Mouse (Mus musculus): ENCODE results near the gene Gm6525. TPM values are rescaled to one million over a fixed set of nuclear protein-coding genes. Genes with fewer than 3 reads are reported as not detected.

Gm6525 gene
- total RNA-seq (2021) = not detected

DNA sequence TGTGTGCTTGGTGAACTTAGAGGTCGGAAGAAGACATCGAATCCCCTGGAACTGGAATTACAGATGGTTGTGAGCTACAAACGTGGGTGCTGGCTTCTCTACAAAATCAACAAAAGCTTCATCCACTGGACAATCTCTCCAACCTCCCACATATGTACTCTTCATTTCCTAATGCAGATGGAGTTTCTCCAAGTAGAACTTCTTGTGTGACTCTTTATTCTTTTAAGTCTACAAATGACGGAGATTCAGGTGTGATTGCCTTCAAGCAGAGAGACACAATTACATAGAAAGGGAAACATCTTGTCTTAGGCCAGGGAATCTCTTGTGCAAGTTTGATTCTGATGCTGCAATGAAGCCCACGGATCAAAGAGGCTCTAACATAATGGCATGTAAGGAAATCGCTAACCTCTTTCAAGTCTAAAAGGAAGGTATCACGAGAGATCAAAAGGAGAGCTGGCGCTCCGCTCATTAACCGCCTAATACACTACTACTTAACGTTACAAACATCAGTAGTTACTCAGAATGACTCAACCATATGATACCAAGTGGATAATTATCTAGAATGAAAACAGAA, at the start of gene Gm6525:
Gene Gm6525 (plus strand): TSS at position 524 of the 574 bp plus-strand sequence.
- no peak for DNase-seq
- intact Hi-C loops (cut with DNase I) = loop anchor here (2.0 to 10.0 kb wide), 2 partner anchors 129 to 311 kb away; partner anchors contain the start of gene Fhdc1

DNA sequence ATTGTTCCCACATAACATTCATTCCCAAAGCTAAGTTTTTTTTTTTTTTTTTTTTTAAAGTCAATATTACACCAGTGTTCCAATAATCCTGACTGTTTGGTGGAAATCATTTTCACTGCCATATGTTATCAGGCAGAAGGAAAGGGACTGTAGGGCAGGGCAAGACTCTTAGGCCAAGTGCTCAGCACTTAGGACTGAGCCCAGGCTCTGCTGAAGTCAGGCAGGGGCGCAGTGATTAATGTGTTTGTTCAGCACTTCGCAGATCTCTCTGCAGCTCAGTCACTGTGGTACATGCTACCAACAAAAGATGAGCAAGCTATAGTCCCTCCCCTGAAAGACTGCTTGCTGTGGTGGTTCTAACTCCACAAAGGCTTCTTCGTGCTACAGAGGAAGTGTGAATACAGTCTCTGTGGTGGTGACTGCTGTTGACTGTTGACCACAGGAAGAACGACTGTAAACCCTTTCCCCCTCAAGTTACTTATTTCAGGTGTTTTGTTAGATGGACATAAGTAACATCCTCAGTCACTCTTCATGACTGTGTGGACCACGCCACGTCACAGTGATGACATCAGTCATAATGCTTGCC, 48.1 kb upstream of the Gm6525 start:
- DNase-seq = no peak
- intact Hi-C loops (cut with DNase I) = loop anchor here (10.0 kb wide), 2 partner anchors 211 to 281 kb away; partner anchors contain the start of gene Tlr2

DNA sequence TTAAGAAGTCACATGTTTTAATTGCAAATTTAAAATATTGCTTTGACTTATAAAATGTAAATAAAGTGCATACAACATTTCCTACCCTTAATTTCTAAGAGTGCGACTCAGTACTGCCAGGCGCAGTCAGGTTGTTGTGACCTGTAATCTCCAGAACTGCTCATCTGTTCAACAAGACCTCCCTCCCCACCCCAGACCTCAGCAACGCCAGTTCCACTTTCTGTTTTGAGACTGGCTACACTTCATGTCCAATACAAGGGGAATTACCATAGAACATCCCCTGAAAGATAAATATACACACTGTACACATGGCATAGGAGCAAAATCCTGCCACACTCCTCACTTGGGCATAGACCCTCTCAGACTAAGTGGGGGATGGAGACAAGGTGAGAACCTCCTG, 47.2 kb upstream of the Gm6525 start:
- no peak for DNase-seq
- intact Hi-C loops (cut with DNase I) = loop anchor here (10.0 kb wide), 2 partner anchors 212 to 282 kb away; partner anchors contain the start of gene Tlr2

DNA sequence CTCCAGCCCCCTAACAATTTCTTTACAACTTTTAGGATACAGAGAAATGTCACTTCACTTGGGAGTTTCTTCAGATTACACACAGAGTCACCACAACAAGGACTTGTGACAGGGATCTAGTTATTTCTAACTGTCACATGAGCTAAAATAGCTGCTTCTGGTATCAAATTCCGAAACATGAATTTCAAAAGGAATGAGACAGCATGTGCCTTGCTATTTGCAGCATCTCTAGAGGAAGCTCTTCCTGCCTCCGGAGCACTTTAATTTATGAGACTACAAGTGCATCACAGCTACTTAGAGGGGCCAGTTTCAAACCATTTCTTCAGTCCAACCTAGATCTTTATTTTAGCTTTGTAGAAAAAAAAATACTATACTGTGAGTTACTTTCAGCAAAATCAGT, 46.5 kb upstream of the Gm6525 start:
- DNase-seq = no peak
- intact Hi-C loops (cut with DNase I) = loop anchor here (10.0 kb wide), 2 partner anchors 213 to 283 kb away; partner anchors contain the start of gene Tlr2

DNA sequence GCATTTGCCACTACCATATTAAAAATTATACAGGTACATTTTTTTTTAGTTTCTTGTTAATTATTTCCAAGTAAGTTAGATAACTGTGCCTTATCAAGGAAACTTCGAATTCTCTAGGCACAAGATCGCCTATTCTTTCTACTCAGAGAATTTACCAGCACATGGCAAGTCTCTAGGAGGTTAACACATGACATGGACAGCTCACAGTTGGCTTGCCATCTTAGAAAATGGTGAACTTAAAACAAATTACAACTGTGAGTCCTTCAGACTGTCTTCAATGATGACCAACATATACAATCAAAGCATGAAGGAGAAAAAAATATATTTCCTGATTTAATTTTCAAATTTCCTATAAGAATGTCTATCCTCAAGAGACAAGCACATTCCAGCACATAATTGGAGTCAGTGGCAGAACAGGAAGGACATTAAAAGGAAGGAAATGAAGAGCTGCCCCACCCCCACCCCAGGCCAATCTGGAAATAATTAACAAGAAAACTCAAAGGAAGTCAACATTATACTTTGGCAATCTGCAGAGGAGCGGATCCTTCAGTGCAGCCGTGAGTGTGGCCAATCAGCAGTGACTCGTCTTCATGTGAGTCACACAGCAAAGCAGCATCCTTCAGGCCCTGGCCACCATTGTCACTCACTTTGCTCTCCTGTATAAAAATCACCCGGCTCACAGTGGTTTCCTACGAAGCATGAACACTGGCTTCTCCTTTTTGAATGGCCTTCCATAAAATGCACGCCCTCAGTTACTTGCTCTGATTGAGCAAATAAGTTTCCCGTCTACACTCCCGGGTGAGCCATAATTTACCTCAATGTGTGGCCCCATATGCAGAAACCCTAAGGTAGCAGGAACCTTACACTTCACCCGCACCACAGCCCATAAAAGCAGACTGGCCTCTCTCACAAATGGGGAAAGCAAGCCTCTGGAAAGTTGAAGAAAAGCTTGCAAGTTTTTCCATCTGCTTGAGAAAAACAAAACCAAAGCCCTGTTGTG, 44.7 kb upstream of the Gm6525 start:
- no peak for DNase-seq
- intact Hi-C loops (cut with DNase I) = loop anchor here (10.0 kb wide), 2 partner anchors 214 to 284 kb away; partner anchors contain the start of gene Tlr2

DNA sequence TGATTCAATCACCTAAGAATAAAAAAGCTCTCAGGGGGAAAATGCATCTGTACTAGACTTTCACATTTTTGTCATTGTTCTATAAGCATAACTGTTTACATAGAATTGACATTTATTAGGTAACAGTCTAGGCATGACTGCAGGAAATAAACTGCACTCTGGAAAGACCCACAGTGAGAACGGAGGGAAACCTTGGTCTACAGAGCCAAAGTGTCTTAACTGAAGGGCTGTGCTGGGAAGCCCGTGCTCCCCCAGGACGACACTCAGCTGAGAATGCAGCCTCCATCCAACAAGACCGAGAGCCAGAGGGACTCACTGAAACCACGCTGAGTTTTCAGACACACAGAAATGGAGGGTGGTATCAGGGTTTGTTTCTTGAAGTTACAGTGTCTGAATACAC, 43.1 kb upstream of the Gm6525 start:
- no peak for DNase-seq
- intact Hi-C loops (cut with DNase I) = no loop called here

DNA sequence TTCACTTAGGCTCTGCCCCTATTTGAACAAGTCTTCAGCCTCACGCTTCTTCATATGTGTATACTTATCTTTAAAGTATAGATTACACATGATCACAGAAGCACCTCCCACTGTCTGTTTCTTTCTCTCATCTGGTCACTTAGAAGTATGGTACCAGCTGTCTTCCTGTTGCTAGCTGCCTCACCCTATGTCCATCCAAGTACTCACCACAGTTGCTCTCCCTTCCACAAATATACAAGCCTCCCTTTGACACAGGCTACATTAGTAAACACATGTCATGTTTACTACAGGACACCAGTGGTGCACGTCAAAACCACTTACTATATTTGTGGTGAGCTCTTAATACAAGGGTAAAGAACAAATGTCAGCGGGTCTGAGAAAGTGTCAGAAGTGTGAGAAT, 42.5 kb upstream of the Gm6525 start:
- no peak for DNase-seq
- intact Hi-C loops (cut with DNase I) = no loop called here

DNA sequence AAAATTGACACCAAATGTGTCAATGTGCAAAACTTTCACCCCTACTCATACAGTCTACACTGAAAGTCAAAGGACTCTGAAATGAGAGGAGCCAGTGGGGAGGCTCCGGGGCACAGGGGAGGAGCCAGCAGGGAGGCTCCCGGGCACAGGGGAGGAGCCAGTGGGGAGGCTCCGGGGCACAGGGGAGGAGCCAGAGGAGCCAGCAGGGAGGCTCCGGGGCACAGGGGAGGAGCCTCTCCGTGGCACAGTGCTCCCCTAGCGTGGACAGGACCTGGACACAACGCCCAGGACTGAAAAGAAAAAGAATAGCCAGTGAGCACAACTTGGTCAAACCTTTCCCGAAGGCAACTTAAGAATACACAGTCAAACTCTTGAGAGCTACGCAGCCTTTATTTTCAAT, 38.5 kb upstream of the Gm6525 start:
- intact Hi-C loops (cut with DNase I) = no loop called here
- DNase-seq = no peak

DNA sequence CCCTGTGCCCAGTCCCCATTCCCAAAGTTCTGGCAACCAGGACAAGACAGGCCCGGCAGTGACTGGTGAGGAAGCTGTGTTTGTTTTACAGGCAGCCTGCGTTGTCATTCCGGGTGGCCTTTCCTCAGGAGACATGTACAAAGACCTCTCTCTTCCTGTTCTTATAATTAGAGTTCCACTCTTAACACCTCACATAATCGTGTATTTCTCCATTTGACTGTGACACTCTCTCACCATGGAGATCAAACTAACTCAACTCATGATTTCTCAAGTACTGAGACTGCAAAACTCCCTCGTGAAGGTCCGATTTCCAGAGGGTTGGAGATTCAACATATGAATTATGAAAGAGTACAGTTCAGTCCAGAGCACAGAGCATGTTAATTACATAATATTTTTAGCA, 38.0 kb upstream of the Gm6525 start:
- intact Hi-C loops (cut with DNase I) = no loop called here
- no peak for DNase-seq

DNA sequence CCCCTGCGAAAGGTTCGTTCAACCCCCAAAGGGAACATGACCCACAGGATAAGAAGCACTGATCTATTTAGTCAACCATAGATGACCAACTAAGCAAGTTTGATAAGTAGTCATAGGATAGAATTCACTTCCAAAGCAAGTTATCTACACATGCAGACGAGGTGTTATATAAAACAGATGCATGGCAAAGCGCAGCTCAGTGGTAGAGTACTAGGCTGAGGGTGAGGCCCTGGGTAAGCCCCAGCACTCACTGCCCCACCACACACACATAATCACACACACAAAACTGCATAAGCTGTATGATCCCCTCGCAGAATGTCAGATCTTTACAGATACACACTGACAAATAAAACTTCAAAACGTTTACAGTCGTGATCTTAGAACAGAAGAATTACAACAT, 37.4 kb upstream of the Gm6525 start:
- DNase-seq = no peak
- intact Hi-C loops (cut with DNase I) = no loop called here

DNA sequence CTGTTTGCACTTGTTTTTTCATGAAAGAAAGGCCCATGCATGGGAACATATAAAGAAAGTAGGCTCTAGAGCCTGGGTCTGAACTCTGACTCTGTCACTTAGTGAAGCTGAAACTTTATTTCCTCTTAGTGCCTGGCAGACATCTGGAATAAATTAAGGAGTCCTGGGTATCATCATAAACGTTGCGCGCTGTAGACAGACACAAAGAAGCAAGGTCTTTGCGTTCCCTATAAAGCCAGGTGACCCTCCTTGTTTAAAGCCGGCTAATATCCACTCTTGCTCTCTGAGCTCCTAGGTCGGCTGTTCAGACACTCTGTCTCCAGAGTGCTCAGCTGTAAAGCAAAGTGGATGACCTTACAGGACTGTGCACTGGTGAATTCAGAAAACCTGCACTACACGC, 33.0 kb upstream of the Gm6525 start:
- intact Hi-C loops (cut with DNase I) = no loop called here
- no peak for DNase-seq

DNA sequence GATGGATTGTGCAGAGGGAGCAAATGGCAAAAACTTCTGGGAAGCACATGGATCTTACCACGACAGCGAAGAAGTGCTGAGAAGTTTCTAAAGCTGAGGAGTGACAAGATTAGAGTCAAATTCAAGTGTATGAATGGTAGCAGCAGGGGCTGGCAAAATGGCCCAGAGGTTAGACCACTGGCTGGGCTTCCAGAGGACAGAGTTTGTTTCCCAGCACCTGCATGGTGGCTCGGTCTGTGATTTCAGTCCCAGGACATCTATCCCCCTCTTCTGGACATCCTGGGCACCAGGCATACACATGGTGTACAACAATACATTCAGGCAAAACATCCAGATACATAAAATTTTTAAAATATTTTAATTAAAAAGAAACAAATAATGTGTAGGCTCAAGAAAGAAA, 24.1 kb upstream of the Gm6525 start:
- intact Hi-C loops (cut with DNase I) = loop anchor here (10.0 kb wide), 1 partner anchor 205 kb away; no protein-coding TSS in a partner anchor
- no peak for DNase-seq

DNA sequence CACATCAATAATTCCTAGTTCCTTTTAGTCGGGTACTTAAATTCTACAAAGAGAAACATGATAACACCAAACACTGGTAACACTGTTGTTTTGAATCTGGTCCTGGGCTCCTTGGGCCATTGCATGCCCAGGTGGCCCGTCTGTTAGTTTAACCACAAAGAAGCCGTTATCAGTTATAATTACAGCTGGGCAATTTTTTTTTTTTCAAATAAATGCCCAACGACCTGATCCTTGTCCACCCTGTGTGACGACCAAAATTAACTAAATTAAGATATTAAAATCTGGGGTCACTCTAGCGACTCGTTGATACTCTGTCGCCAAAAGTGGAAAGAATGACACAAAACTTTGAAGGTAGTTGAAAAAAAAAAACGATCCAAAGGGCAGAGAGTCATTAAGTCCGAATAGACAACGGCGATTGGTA, 19.2 kb upstream of the Gm6525 start:
- no peak for DNase-seq
- intact Hi-C loops (cut with DNase I) = loop anchor here (5.0 to 10.0 kb wide), 3 partner anchors 62 to 210 kb away; no protein-coding TSS in a partner anchor

DNA sequence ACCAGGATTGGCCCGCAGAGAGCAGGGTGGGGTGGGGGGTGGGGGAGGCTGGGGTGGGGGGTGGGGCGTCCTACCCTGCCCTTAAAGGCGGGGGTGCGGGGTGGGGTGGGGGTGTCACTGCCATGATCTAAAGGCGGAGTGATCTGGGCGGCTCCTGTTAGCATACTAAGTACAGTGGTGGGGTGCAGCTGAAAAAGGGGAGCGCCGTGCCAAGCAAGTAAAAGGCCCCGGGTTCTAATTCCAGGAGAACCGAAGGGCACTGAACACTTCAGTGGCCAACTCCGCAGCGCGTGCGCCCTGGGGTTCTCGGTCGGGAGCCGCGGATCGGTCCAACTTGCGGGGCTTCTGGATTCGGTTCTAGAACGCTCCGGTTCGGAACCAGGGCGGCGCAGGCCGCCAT, 18.8 kb upstream of the Gm6525 start:
- DNase-seq = no peak
- intact Hi-C loops (cut with DNase I) = loop anchor here (5.0 to 10.0 kb wide), 3 partner anchors 63 to 210 kb away; no protein-coding TSS in a partner anchor

DNA sequence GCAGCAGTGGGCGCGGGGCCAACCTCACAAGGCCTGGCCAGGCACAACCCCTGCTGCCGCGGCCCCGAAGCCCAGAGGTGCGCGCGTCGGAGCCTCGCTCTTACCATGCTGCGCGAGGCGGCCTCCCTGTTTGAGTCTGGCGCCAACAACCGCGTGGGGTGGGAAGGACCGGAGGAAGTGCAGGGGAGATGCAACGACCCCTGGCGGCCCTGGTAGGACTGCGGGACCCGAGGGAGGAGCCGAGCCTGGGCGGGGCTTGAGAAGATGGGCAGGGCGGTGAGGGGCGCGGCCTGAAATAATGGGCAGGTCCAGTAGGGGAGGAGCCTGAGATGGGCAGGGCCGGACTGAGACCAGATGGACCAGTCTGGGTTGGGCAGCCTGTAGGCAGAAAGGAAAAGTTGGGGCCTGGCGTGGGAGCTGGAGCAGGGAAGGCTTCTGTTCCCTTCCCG, 18.3 kb upstream of the Gm6525 start, which contains the start of gene Mnd1:
Gene Mnd1 (minus strand): TSS at position 229 of the 449 bp plus-strand sequence.
- intact Hi-C loops (cut with DNase I) = loop anchor here (5.0 to 10.0 kb wide), 3 partner anchors 63 to 211 kb away; no protein-coding TSS in a partner anchor
- peak; percentile 98 to 99 for DNase-seq

DNA sequence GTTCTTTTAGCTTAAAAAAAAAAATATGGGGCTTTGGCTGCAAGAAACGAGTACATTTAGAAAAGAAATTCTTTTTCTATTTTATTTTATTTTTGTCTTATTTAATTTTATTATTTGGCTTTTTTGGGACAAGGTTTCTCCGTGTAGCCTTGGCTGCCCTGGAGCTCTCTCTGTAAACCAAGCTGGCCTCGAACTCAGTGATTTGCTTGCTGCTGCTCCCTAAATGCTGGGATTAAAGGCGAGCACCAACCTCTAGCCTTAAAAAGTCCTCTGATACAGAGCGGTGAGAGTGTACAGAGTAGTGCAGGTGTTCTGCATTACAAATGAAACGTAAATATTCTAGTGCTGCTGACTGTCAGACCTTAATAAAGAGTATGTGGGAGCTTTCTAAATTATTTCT, 17.8 kb upstream of the Gm6525 start:
- intact Hi-C loops (cut with DNase I) = loop anchor here (5.0 to 10.0 kb wide), 3 partner anchors 64 to 211 kb away; no protein-coding TSS in a partner anchor
- DNase-seq = no peak

DNA sequence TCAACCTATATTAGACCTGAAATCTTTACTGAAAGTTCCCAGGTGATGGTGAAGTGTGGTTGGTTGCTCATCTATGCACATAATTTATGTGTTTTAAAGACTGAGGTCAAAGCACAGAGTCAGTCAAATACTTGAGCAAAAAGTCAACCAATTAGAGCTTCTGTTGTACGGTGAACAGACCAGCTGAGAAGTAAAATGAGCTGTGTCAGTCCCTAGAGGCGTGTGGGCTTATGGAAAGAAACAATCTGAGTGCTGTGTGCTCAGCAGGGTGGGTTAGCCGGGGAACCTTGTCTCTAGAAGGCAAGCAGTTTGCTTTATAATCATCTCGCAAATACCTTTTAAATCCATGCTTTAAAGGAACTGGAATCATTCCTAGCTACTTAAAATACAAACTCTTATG, 16.9 kb upstream of the Gm6525 start:
- no peak for DNase-seq
- intact Hi-C loops (cut with DNase I) = loop anchor here (5.0 to 10.0 kb wide), 3 partner anchors 65 to 212 kb away; no protein-coding TSS in a partner anchor

DNA sequence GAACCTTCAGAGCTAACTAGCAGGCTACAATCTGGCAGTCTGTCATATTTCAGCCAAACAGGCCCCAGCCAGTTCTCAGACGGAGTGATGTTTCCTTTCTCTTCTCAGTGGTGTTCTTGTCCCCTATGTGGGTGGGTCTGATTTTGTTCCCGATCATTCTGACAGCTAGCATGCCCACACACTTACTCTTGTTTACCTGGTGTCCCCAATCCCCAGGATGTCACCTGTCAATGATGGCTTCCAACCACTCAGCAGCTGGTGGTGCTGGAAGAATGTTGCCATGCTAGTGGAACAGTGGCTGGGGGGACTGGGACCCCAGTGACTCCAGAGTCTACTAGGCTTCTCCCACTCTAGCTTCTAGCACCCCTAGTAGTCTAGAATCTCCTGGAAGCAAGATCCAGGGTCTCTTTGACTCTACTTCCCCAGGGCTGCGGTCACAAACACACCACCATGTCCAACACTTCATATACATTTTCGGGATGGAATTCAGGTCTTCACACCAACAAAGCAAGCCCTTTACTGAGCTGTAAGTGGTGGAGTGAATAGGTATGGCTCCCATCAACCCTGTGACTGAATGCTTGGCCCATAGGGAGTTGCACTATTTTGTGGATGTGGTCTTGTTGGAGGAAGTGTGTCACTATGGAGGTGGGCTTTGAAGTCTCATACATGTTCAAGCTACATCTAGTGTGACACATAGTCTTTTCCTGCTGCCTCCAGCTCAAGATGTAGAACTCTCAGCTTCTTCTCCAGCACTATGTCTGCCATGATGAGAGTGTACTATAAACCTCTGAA, 16.1 kb upstream of the Gm6525 start:
- DNase-seq = no peak
- intact Hi-C loops (cut with DNase I) = loop anchor here (5.0 to 10.0 kb wide), 3 partner anchors 65 to 213 kb away; no protein-coding TSS in a partner anchor

DNA sequence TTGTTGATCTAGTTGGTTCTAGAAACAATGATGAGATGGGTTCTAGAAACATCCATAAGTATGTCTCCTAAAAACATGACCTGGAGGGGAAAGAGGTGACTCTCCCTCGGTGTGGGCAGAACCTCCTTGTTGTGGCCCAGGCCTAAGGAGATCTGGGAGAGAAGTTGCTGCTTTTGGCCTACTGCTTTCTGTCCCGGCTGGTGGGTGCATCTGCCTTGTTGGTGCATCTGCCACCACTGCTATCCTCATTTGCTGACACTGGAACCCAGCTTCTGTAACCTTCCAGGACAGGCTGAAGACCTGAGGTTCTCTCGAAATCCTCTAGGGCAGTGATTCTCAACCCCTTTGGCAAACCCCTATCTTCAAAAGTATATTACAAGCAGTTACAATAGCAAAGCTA, 8.5 kb upstream of the Gm6525 start:
- DNase-seq = no peak
- intact Hi-C loops (cut with DNase I) = no loop called here

DNA sequence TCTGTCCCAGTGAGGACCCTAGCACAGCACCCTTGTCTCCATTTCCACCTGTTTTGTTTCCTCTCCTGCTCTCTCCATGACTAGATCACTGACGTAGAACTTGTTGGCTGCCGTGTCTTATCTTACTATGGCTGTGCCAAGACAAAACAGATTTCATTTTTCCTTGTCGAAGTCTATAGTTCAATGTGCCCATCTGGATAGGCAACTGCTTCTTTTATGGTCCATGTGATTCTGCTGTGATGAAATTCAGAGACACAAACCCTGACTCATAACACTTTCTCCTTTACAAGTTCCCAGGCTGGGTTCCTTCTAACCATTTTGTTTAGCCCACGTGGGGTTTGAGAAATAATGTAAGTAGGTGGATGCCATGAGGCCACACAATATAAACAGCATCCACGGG, 7.8 kb upstream of the Gm6525 start:
- no peak for DNase-seq
- intact Hi-C loops (cut with DNase I) = no loop called here

Measured in heart, postnatal 36 days (tissue).